Mouse (Mus musculus): ENCODE measurements at regions not wholly inside any gene's neighbourhood (a gene's known extent, or its start where the extent isn't known, plus 50 kb on each side); places are given as distances from the start of the nearest gene placed in this dataset.

- ATAC-seq (ENCODE audit: low FRiP score, low TSS enrichment) = no peak
- H3K9me3 ChIP-seq (ENCODE audit: control insufficient read depth, low read length) = no peaks in the 10 kb centered on the region
- H3K36me3 ChIP-seq (ENCODE audit: control insufficient read depth, insufficient read depth, low read length) = no peaks in the 10 kb centered on the region
- no peak overlapping the region for H3K27ac ChIP-seq (ENCODE audit: low read depth, low read length)
- no peak overlapping the region for H3K4me3 ChIP-seq (ENCODE audit: low read length)
- no peaks in the 10 kb centered on the region for H3K27me3 ChIP-seq (ENCODE audit: control insufficient read depth, insufficient read depth, low read length)
- WGBS = 90% methylated on average over 7 of the region's 7 CpGs
- H3K4me1 ChIP-seq (ENCODE audit: control insufficient read depth, insufficient read depth, low read length) = 0 out of 2 replicates have a peak, but pooled peaks cover 5% of the 10 kb centered on the region
- no peak overlapping the region for H3K9ac ChIP-seq (ENCODE audit: low read depth, low read length)
- H3K4me2 ChIP-seq (replicated peaks; ENCODE audit: low read depth, low read length) = no peak overlapping the region
Measured at GRCm38 (mm10) chr12:25311728-25312127, 214.8 kb upstream of the Id2 start.

- ATAC-seq (ENCODE audit: low FRiP score, low TSS enrichment) = peak; percentile 28; the same call in 1 of the 2 replicates
- Histone ChIP-seq H3K9me3 (ENCODE audit: control insufficient read depth, low read length) (no peaks in the 10 kb centered on the region), H3K9ac (ENCODE audit: low read depth, low read length) (no peak overlapping the region), H3K4me1 (ENCODE audit: control insufficient read depth, insufficient read depth, low read length) (0 out of 2 replicates have a peak, but pooled peaks cover 5% of the 10 kb centered on the region), H3K4me3 (ENCODE audit: low read length) (no peak overlapping the region), H3K27me3 (ENCODE audit: control insufficient read depth, insufficient read depth, low read length) (no peaks in the 10 kb centered on the region), H3K4me2 (replicated peaks; ENCODE audit: low read depth, low read length) (no peak overlapping the region), H3K36me3 (ENCODE audit: control insufficient read depth, insufficient read depth, low read length) (no peaks in the 10 kb centered on the region), H3K27ac (ENCODE audit: low read depth, low read length) (no peak overlapping the region)
- WGBS = 45% methylated on average over 6 of the region's 6 CpGs
Measured at GRCm38 (mm10) chr12:25310293-25310946, 213.5 kb upstream of the Id2 start.

GRCm38 (mm10) chr12:25309234-25309633 is 212.3 kb upstream of the Id2 start:
- Histone ChIP-seq H3K9ac (ENCODE audit: low read depth, low read length) (no peak overlapping the region), H3K9me3 (ENCODE audit: control insufficient read depth, low read length) (no peaks in the 10 kb centered on the region), H3K4me3 (ENCODE audit: low read length) (no peak overlapping the region), H3K27ac (ENCODE audit: low read depth, low read length) (no peak overlapping the region), H3K36me3 (ENCODE audit: control insufficient read depth, insufficient read depth, low read length) (no peaks in the 10 kb centered on the region), H3K4me2 (replicated peaks; ENCODE audit: low read depth, low read length) (no peak overlapping the region), H3K4me1 (ENCODE audit: control insufficient read depth, insufficient read depth, low read length) (peaks cover 7% of the 10 kb centered on the region), H3K27me3 (ENCODE audit: control insufficient read depth, insufficient read depth, low read length) (no peaks in the 10 kb centered on the region)
- ATAC-seq (ENCODE audit: low FRiP score, low TSS enrichment) = no peak
- 96% methylated on average over 6 of the region's 6 CpGs for WGBS

GRCm38 (mm10) chr12:25305764-25306653 is 209.1 kb upstream of the Id2 start:
- Histone ChIP-seq H3K36me3 (ENCODE audit: control insufficient read depth, insufficient read depth, low read length) (no peaks in the 10 kb centered on the region), H3K27me3 (ENCODE audit: control insufficient read depth, insufficient read depth, low read length) (no peaks in the 10 kb centered on the region), H3K27ac (ENCODE audit: low read depth, low read length) (no peak overlapping the region), H3K9ac (ENCODE audit: low read depth, low read length) (no peak overlapping the region), H3K9me3 (ENCODE audit: control insufficient read depth, low read length) (no peaks in the 10 kb centered on the region), H3K4me3 (ENCODE audit: low read length) (no peak overlapping the region), H3K4me2 (replicated peaks; ENCODE audit: low read depth, low read length) (no peak overlapping the region), H3K4me1 (ENCODE audit: control insufficient read depth, insufficient read depth, low read length) (peaks cover 24% of the 10 kb centered on the region)
- no peak for ATAC-seq (ENCODE audit: low FRiP score, low TSS enrichment)
- 83% methylated on average over 12 of the region's 12 CpGs for WGBS

- Histone ChIP-seq H3K4me3 (ENCODE audit: low read length) (no peak overlapping the region), H3K9me3 (ENCODE audit: control insufficient read depth, low read length) (no peaks in the 10 kb centered on the region), H3K4me1 (ENCODE audit: control insufficient read depth, insufficient read depth, low read length) (peaks cover 30% of the 10 kb centered on the region), H3K4me2 (replicated peaks; ENCODE audit: low read depth, low read length) (no peak overlapping the region), H3K27me3 (ENCODE audit: control insufficient read depth, insufficient read depth, low read length) (no peaks in the 10 kb centered on the region), H3K9ac (ENCODE audit: low read depth, low read length) (no peak overlapping the region), H3K36me3 (ENCODE audit: control insufficient read depth, insufficient read depth, low read length) (no peaks in the 10 kb centered on the region), H3K27ac (ENCODE audit: low read depth, low read length) (no peak overlapping the region)
- 52% methylated on average over 6 of the region's 6 CpGs for WGBS
- ATAC-seq (ENCODE audit: low FRiP score, low TSS enrichment) = no peak
Measured at GRCm38 (mm10) chr12:25304820-25305511, 208.0 kb upstream of the Id2 start.

- no peaks in the 10 kb centered on the region for H3K36me3 ChIP-seq (ENCODE audit: control insufficient read depth, insufficient read depth, low read length)
- no peak for ATAC-seq (ENCODE audit: low FRiP score, low TSS enrichment)
- H3K4me2 ChIP-seq (replicated peaks; ENCODE audit: low read depth, low read length) = no peak overlapping the region
- H3K4me1 ChIP-seq (ENCODE audit: control insufficient read depth, insufficient read depth, low read length) = peaks cover 40% of the 10 kb centered on the region
- 30% methylated on average over 7 of the region's 7 CpGs for WGBS
- no peaks in the 10 kb centered on the region for H3K27me3 ChIP-seq (ENCODE audit: control insufficient read depth, insufficient read depth, low read length)
- no peak overlapping the region for H3K4me3 ChIP-seq (ENCODE audit: low read length)
- H3K9ac ChIP-seq (ENCODE audit: low read depth, low read length) = no peak overlapping the region
- no peak overlapping the region for H3K27ac ChIP-seq (ENCODE audit: low read depth, low read length)
- H3K9me3 ChIP-seq (ENCODE audit: control insufficient read depth, low read length) = no peaks in the 10 kb centered on the region
Measured at GRCm38 (mm10) chr12:25303500-25304050, 206.6 kb upstream of the Id2 start.

- H3K4me3 ChIP-seq (ENCODE audit: low read length) = no peak overlapping the region
- H3K36me3 ChIP-seq (ENCODE audit: control insufficient read depth, insufficient read depth, low read length) = no peaks in the 10 kb centered on the region
- H3K9me3 ChIP-seq (ENCODE audit: control insufficient read depth, low read length) = peaks cover 2% of the 10 kb centered on the region; the same call in 1 of the 2 replicates
- ATAC-seq (ENCODE audit: low FRiP score, low TSS enrichment) = peak; percentile 58; the same call in 1 of the 2 replicates
- 0 out of 2 replicates have a peak overlapping the region, but pooled peaks have one; percentile 8 for H3K27ac ChIP-seq (ENCODE audit: low read depth, low read length)
- no peaks in the 10 kb centered on the region for H3K27me3 ChIP-seq (ENCODE audit: control insufficient read depth, insufficient read depth, low read length)
- H3K9ac ChIP-seq (ENCODE audit: low read depth, low read length) = no peak overlapping the region
- no peak overlapping the region for H3K4me2 ChIP-seq (replicated peaks; ENCODE audit: low read depth, low read length)
- WGBS = 29% methylated on average over 9 of the region's 9 CpGs
- H3K4me1 ChIP-seq (ENCODE audit: control insufficient read depth, insufficient read depth, low read length) = peaks cover 35% of the 10 kb centered on the region
Measured at GRCm38 (mm10) chr12:25300804-25301390, 204.0 kb upstream of the Id2 start.

- Histone ChIP-seq H3K36me3 (ENCODE audit: control insufficient read depth, insufficient read depth, low read length) (no peaks in the 10 kb centered on the region), H3K9ac (ENCODE audit: low read depth, low read length) (no peak overlapping the region), H3K27ac (ENCODE audit: low read depth, low read length) (peak overlapping the region; percentile 8; the same call in 1 of the 2 replicates), H3K9me3 (ENCODE audit: control insufficient read depth, low read length) (peaks cover 2% of the 10 kb centered on the region; the same call in 1 of the 2 replicates), H3K4me3 (ENCODE audit: low read length) (no peak overlapping the region), H3K4me1 (ENCODE audit: control insufficient read depth, insufficient read depth, low read length) (peaks cover 35% of the 10 kb centered on the region), H3K27me3 (ENCODE audit: control insufficient read depth, insufficient read depth, low read length) (no peaks in the 10 kb centered on the region), H3K4me2 (replicated peaks; ENCODE audit: low read depth, low read length) (no peak overlapping the region)
- ATAC-seq (ENCODE audit: low FRiP score, low TSS enrichment) = peak; percentile 67
- 26% methylated on average over 11 of the region's 11 CpGs for WGBS
Measured at GRCm38 (mm10) chr12:25299603-25300471, 202.9 kb upstream of the Id2 start.
